Mouse (Mus musculus) forebrain, embryonic 11.5 days (tissue): ENCODE measurements around the gene Tbxa2r. TPM values are rescaled to one million over a fixed set of nuclear protein-coding genes. Genes with fewer than 3 reads are reported as not detected.

Experiments
- ATAC-seq: fragments of 200-750 bp; cut with Nextera tagmentation; replicated peaks from 2 replicates; pipeline ENCODE4 v1.8.0; 2017; ENCODE audit warnings: moderate TSS enrichment; ENCODE audit not compliant: low FRiP score
- DNase-seq: peaks from one replicate; pipeline ENCODE4 v3.0.0-alpha.2; 2017; ENCODE audit warnings: low spot score
- H3K27ac ChIP-seq: fragments of 300-500 bp; sonication (generic); 2 replicates; pipeline ENCODE4 v1.5.1; 2014; ENCODE audit warnings: low read depth, low read length
- H3K27me3 ChIP-seq: fragments of 300-500 bp; sonication (generic); 2 replicates; pipeline ENCODE4 v1.6.1; 2014; ENCODE audit warnings: mild to moderate bottlenecking, low read length, mixed read lengths; ENCODE audit not compliant: control insufficient read depth, insufficient read depth
- H3K36me3 ChIP-seq: fragments of 300-500 bp; sonication (generic); 2 replicates; pipeline ENCODE4 v1.6.1; 2014; ENCODE audit warnings: mild to moderate bottlenecking, low read length, moderate library complexity, mixed read lengths; ENCODE audit not compliant: control insufficient read depth, insufficient read depth
- H3K4me1 ChIP-seq: fragments of 300-500 bp; sonication (generic); replicated peaks from 2 replicates; pipeline ENCODE4 v1.6.1; 2014; ENCODE audit warnings: low read length, mixed read lengths; ENCODE audit not compliant: control insufficient read depth, insufficient read depth
- H3K4me2 ChIP-seq: fragments of 300-500 bp; sonication (generic); 2 replicates; pipeline ENCODE4 v1.6.1; 2014; ENCODE audit warnings: low read depth, mild to moderate bottlenecking, low read length, moderate library complexity, mixed read lengths; ENCODE audit not compliant: severe bottlenecking
- H3K4me3 ChIP-seq: fragments of 300-500 bp; sonication (generic); 2 replicates; pipeline ENCODE4 v1.5.1; 2014; ENCODE audit warnings: low read depth, low read length
- H3K9ac ChIP-seq: fragments of 300-500 bp; sonication (generic); 2 replicates; pipeline ENCODE4 v1.6.1; 2014; ENCODE audit warnings: low read length
- H3K9me3 ChIP-seq: fragments of 300-500 bp; sonication (generic); 2 replicates; pipeline ENCODE4 v1.6.1; 2016; ENCODE audit warnings: low read length, mixed read lengths; ENCODE audit not compliant: control insufficient read depth
- WGBS: fragments of 180-500 bp; shearing (Covaris S2); extraction: QIAGEN DNeasy Blood & Tissue Kit; methylation state at CpG from one replicate; pipeline ENCODE4 v1.1.7; 2014; 5-methylcytosine and 5-hydroxymethylcytosine counted together
- polyA plus RNA-seq: library from polyadenylated mRNA; unstranded; fragments of >200 nt; fragmentation: Nextera tagmentation; extraction: Ambion mirVana; gene quantifications from 2 replicates; pipeline ENCODE4 v1.2.1, GENCODE M21; 2014

The Tbxa2r gene
- polyA plus RNA-seq, 1 experiment from 2014 or later, result 2.6 TPM

- no peak overlapping the region for H3K27ac ChIP-seq
These were observed 572 bp upstream of the Tbxa2r start for GRCm38 (mm10) chr10:81327959-81328358.

GRCm38 (mm10) chr10:81329194-81329975 lies 854 bp downstream of the Tbxa2r start:
- no peak overlapping the region for H3K9ac ChIP-seq
- no peak for ATAC-seq
- H3K27me3 ChIP-seq, result peaks cover 10% of the 10 kb centered on the region
- DNase-seq, result no peak
- WGBS, result 79% methylated on average over 10 of the region's 10 CpGs
- H3K36me3 ChIP-seq, result peaks cover 18% of the 10 kb centered on the region
- H3K27ac ChIP-seq, result no peak overlapping the region
- no peaks in the 10 kb centered on the region for H3K9me3 ChIP-seq
- H3K4me1 ChIP-seq, result no peaks in the 10 kb centered on the region
- no peak overlapping the region for H3K4me2 ChIP-seq
- H3K4me3 ChIP-seq, result no peak overlapping the region

More at GRCm38 (mm10) chr10:81327959-81328358, 572 bp upstream of the Tbxa2r start:
- no peaks in the 10 kb centered on the region for H3K9me3 ChIP-seq
- H3K4me1 ChIP-seq, result no peaks in the 10 kb centered on the region
- H3K36me3 ChIP-seq, result peaks cover 27% of the 10 kb centered on the region
- peaks cover 8% of the 10 kb centered on the region for H3K27me3 ChIP-seq
- H3K4me3 ChIP-seq, result no peak overlapping the region
- H3K9ac ChIP-seq, result no peak overlapping the region
- no peak for DNase-seq
- no peak overlapping the region for H3K4me2 ChIP-seq
- ATAC-seq, result no peak
- 67% methylated on average over 2 of the region's 2 CpGs for WGBS

- ATAC-seq (no peak), DNase-seq (no peak)
- no peaks in the 10 kb centered on the region for H3K4me1 ChIP-seq
- 73% methylated on average over 4 of the region's 4 CpGs for WGBS
- no peaks in the 10 kb centered on the region for H3K9me3 ChIP-seq
- H3K36me3 ChIP-seq, result peaks cover 13% of the 10 kb centered on the region
- no peak overlapping the region for H3K9ac ChIP-seq
- H3K27me3 ChIP-seq, result peaks cover 10% of the 10 kb centered on the region
- H3K4me3 ChIP-seq, result no peak overlapping the region
- no peak overlapping the region for H3K27ac ChIP-seq
- H3K4me2 ChIP-seq, result no peak overlapping the region
These were observed 1.5 kb downstream of the Tbxa2r start for GRCm38 (mm10) chr10:81330007-81330406.

GRCm38 (mm10) chr10:81332277-81332676 lies 3.7 kb downstream of the Tbxa2r start:
- H3K4me2 ChIP-seq, result no peak overlapping the region
- no peaks in the 10 kb centered on the region for H3K9me3 ChIP-seq
- peaks cover 10% of the 10 kb centered on the region for H3K27me3 ChIP-seq
- no peaks in the 10 kb centered on the region for H3K4me1 ChIP-seq
- H3K4me3 ChIP-seq, result no peak overlapping the region
- ATAC-seq (no peak), DNase-seq (no peak)
- no peaks in the 10 kb centered on the region; the same call in 1 of the 2 replicates for H3K36me3 ChIP-seq
- no peak overlapping the region for H3K9ac ChIP-seq
- 16% methylated on average over 29 of the region's 29 CpGs for WGBS
- no peak overlapping the region for H3K27ac ChIP-seq

- Histone ChIP-seq H3K36me3 (no peaks in the 10 kb centered on the region), H3K27me3 (peaks cover 10% of the 10 kb centered on the region), H3K4me2 (no peak overlapping the region), H3K27ac (no peak overlapping the region), H3K9me3 (no peaks in the 10 kb centered on the region), H3K9ac (no peak overlapping the region), H3K4me3 (no peak overlapping the region), H3K4me1 (no peaks in the 10 kb centered on the region)
- no peak for ATAC-seq
- 66% methylated on average over 11 of the region's 11 CpGs for WGBS
- no peak for DNase-seq
These were observed 5.8 kb downstream of the Tbxa2r start for GRCm38 (mm10) chr10:81334324-81334723.

- H3K27ac ChIP-seq, result no peak overlapping the region
- no peak for ATAC-seq
- no peak overlapping the region; the same call in 1 of the 2 replicates for H3K9ac ChIP-seq
- DNase-seq, result no peak
- no peak overlapping the region for H3K4me2 ChIP-seq
- peaks cover 10% of the 10 kb centered on the region for H3K27me3 ChIP-seq
- no peak overlapping the region for H3K4me3 ChIP-seq
- H3K4me1 ChIP-seq, result no peaks in the 10 kb centered on the region
- H3K36me3 ChIP-seq, result no peaks in the 10 kb centered on the region
- WGBS, result 44% methylated on average over 17 of the region's 19 CpGs
- no peaks in the 10 kb centered on the region for H3K9me3 ChIP-seq
These were observed 7.1 kb downstream of the Tbxa2r start for GRCm38 (mm10) chr10:81335393-81336340.

- Histone ChIP-seq H3K4me3 (no peak overlapping the region), H3K36me3 (no peaks in the 10 kb centered on the region), H3K4me2 (no peak overlapping the region), H3K9me3 (no peaks in the 10 kb centered on the region), H3K27me3 (peaks cover 14% of the 10 kb centered on the region), H3K27ac (no peak overlapping the region), H3K9ac (no peak overlapping the region), H3K4me1 (no peaks in the 10 kb centered on the region)
- DNase-seq (no peak), ATAC-seq (no peak)
- 90% methylated on average over 4 of the region's 4 CpGs for WGBS
These were observed 8.0 kb downstream of the Tbxa2r start for GRCm38 (mm10) chr10:81336558-81336957.

- WGBS, result 42% methylated on average over 17 of the region's 17 CpGs
- Histone ChIP-seq H3K4me3 (no peak overlapping the region), H3K27ac (no peak overlapping the region), H3K4me2 (no peak overlapping the region), H3K27me3 (peaks cover 36% of the 10 kb centered on the region), H3K9me3 (no peaks in the 10 kb centered on the region), H3K36me3 (no peaks in the 10 kb centered on the region; the same call in 1 of the 2 replicates), H3K4me1 (no peaks in the 10 kb centered on the region; the same call in 1 of the 2 replicates), H3K9ac (no peak overlapping the region)
- ATAC-seq (no peak), DNase-seq (no peak)
These were observed 12.2 kb downstream of the Tbxa2r start for GRCm38 (mm10) chr10:81340551-81341332.
